Mouse (Mus musculus) C2C12 (cell line): ENCODE measurements around the gene Col18a1.

Experiments
- CEBPB ChIP-seq: IDR thresholded peaks from one replicate; pipeline ENCODE4 v1.6.1; 2011; ENCODE audit warnings: low read depth, mild to moderate bottlenecking, control low read depth, moderate library complexity
- CTCF ChIP-seq: IDR thresholded peaks from one replicate; pipeline ENCODE4 v1.5.1; 2011; ENCODE audit not compliant: control insufficient read depth, insufficient read depth, insufficient read length
- MYOD1 ChIP-seq: IDR thresholded peaks from one replicate; pipeline ENCODE4 v1.6.1; 2011; ENCODE audit warnings: low read depth; ENCODE audit not compliant: control insufficient read depth, insufficient read length
- MYOG ChIP-seq: IDR thresholded peaks from one replicate; pipeline ENCODE4 v1.6.1; 2011; ENCODE audit not compliant: control insufficient read depth, insufficient read length; ENCODE audit errors: extremely low read depth
- USF1 ChIP-seq: IDR thresholded peaks from one replicate; pipeline ENCODE4 v1.6.1; 2011; ENCODE audit warnings: low read depth, mild to moderate bottlenecking, control low read depth, moderate library complexity

- no peak for TF ChIP-seq CTCF
- TF ChIP-seq USF1: no peak
- TF ChIP-seq MYOD1: no peak
- TF ChIP-seq MYOG: no peak
- no peak for TF ChIP-seq CEBPB
These were observed 157.7 kb downstream of the Col18a1 start for GRCm38 (mm10) chr10:77008698-77009097.
